Mouse (Mus musculus) embryonic facial prominence, embryonic 13.5 days (tissue): ENCODE measurements around the gene Snapc3. TPM values are rescaled to one million over a fixed set of nuclear protein-coding genes. Genes with fewer than 3 reads are reported as not detected.

Source experiments
- ATAC-seq: fragments of 200-750 bp; cut with Nextera tagmentation; 2 replicates; pipeline ENCODE4 v1.8.0; 2017; ENCODE audit warnings: low read depth; ENCODE audit not compliant: insufficient number of reproducible peaks, insufficient read depth, low FRiP score, low TSS enrichment
- H3K27ac ChIP-seq: fragments of 300-500 bp; sonication (generic); 2 replicates; pipeline ENCODE4 v1.5.1; 2015; ENCODE audit warnings: moderate library complexity, mild to moderate bottlenecking, inconsistent platforms
- H3K27me3 ChIP-seq: fragments of 300-500 bp; sonication (generic); 2 replicates; pipeline ENCODE4 v1.6.1; 2015; ENCODE audit warnings: mild to moderate bottlenecking, inconsistent platforms
- H3K36me3 ChIP-seq: fragments of 300-500 bp; sonication (generic); 2 replicates; pipeline ENCODE4 v1.6.1; 2015; ENCODE audit warnings: mild to moderate bottlenecking, inconsistent platforms
- H3K4me1 ChIP-seq: fragments of 300-500 bp; sonication (generic); 2 replicates; pipeline ENCODE4 v1.6.1; 2015; ENCODE audit warnings: inconsistent platforms
- H3K4me2 ChIP-seq: fragments of 300-500 bp; sonication (generic); 2 replicates; pipeline ENCODE4 v1.6.1; 2015; ENCODE audit warnings: moderate library complexity, mild to moderate bottlenecking, inconsistent platforms
- H3K4me3 ChIP-seq: fragments of 300-500 bp; sonication (generic); 2 replicates; pipeline ENCODE4 v1.5.1; 2015; ENCODE audit warnings: mild to moderate bottlenecking, inconsistent platforms
- H3K9ac ChIP-seq: fragments of 300-500 bp; sonication (generic); 2 replicates; pipeline ENCODE4 v1.6.1; 2015; ENCODE audit warnings: mild to moderate bottlenecking, inconsistent platforms
- H3K9me3 ChIP-seq: fragments of 300-500 bp; sonication (generic); 2 replicates; pipeline ENCODE4 v1.6.1; 2016; ENCODE audit warnings: inconsistent platforms
- WGBS: fragments of 180-500 bp; shearing (Covaris S2); methylation state at CpG from one replicate; pipeline ENCODE4 v1.1.7; 2015; ENCODE audit warnings: mixed read lengths; 5-methylcytosine and 5-hydroxymethylcytosine counted together
- polyA plus RNA-seq: library from polyadenylated mRNA; unstranded; fragments of >200 nt; fragmentation: Nextera tagmentation; extraction: Ambion mirVana; gene quantifications from 2 replicates; pipeline ENCODE4 v1.2.1, GENCODE M21; 2015

Snapc3 gene
- polyA plus RNA-seq = 48.5 and 53.7 TPM in 2 replicates

DNA sequence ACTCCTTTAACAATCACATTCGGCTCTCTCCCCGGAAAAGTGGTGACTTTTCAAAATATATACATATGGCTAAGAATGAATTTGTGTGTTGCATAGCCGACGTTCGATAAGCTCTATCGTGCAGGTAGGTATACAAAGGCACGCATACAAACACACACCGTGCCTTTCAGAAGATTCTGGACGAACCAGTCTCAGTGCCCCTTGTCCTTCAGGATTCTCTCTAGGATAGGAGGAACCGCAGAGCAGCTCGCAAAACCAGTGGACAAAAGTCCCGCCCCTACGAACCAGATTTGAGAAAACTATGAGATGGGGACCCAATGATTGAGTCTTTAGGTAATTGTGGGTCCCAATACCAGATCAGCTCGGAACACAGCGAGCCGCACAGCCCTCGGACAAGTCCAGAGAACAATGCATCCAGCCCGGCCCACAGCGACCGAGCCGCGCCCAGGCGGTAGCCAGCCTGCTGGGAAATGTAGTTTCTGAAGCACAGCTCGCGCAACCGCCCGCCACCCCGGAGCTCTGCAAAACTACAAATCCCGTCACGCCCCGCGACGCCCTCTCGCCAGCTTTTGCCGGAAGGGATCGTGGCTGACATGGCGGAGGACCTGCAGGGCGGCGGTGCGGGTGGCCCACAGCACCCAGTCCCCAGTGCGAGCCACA lies at the start of gene Snapc3:
Snapc3 (plus strand) TSS at position 565 of the 660 bp plus-strand sequence.
- Histone ChIP-seq H3K27me3 (no peaks in the 10 kb centered on the region), H3K27ac (peak within 1 kb of the TSS; percentile 86), H3K9ac (peak within 1 kb of the TSS; percentile 93), H3K4me2 (peak within 1 kb of the TSS; percentile 70), H3K4me1 (peaks cover 16% of the 10 kb centered on the region), H3K9me3 (no peaks in the 10 kb centered on the region), H3K36me3 (0 out of 2 replicates have a peak, but pooled peaks cover 3% of the 10 kb centered on the region), H3K4me3 (peak within 1 kb of the TSS; percentile 96)
- peak; percentile 99 for ATAC-seq
- WGBS = under 1% methylated on average over 41 of the region's 41 CpGs

DNA sequence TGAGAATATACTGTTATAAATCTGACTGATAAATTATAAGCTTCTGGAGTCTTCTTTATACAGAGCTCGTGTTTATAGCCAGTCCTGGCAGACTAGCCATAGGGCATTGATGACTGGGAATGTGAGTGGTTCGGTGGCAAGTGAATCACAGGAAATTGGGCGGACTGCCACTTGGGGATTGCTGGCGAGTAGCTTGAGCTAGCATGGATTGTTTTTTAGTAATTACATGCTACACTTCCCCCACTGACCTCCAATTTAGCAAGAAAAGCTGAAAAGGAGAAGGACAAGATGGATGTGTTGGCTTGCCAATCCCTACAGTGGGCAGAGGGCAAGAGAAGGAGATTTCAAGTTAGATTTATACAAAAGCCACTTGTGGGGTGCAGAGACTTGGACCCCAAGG lies 44.1 kb upstream of the Snapc3 start:
- no peak for ATAC-seq
- Histone ChIP-seq H3K27me3 (no peaks in the 10 kb centered on the region), H3K9me3 (no peaks in the 10 kb centered on the region), H3K36me3 (no peaks in the 10 kb centered on the region), H3K9ac (no peak overlapping the region), H3K4me2 (no peak overlapping the region), H3K4me1 (no peaks in the 10 kb centered on the region), H3K4me3 (no peak overlapping the region), H3K27ac (no peak overlapping the region)
- WGBS = 53% methylated on average over 4 of the region's 4 CpGs

DNA sequence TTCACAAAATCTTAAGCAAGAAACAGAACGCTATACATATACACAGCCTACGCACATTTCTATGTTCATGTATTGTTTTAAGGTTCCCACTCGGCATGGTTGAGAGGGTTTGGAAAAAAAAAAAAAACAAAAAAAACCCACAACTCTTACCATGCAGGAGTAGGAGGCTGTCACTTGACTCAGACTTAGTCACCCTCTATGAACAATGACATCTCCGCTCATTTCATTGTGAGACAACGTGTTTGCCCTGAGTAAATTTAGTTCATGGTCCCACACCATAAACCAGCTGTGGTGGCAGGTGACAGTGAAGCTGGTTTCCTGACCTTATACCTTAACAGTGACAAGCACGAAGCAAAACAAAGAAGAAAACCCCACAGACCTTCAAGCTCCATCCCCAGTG lies 41.9 kb upstream of the Snapc3 start:
- no peaks in the 10 kb centered on the region for H3K9me3 ChIP-seq
- no peak overlapping the region for H3K27ac ChIP-seq
- no peak for ATAC-seq
- H3K4me1 ChIP-seq = 0 out of 2 replicates have a peak, but pooled peaks cover 4% of the 10 kb centered on the region
- H3K9ac ChIP-seq = no peak overlapping the region
- H3K4me2 ChIP-seq = no peak overlapping the region
- no peaks in the 10 kb centered on the region for H3K27me3 ChIP-seq
- no peak overlapping the region for H3K4me3 ChIP-seq
- H3K36me3 ChIP-seq = no peaks in the 10 kb centered on the region
- 85% methylated on average over 6 of the region's 6 CpGs for WGBS

- H3K9me3 ChIP-seq = no peaks in the 10 kb centered on the region
- H3K36me3 ChIP-seq = no peaks in the 10 kb centered on the region
- H3K4me3 ChIP-seq = no peak overlapping the region
- no peak overlapping the region for H3K4me2 ChIP-seq
- no peak for ATAC-seq
- H3K27ac ChIP-seq = no peak overlapping the region
- 74% methylated on average over 7 of the region's 7 CpGs for WGBS
- H3K27me3 ChIP-seq = no peaks in the 10 kb centered on the region
- no peak overlapping the region for H3K9ac ChIP-seq
- H3K4me1 ChIP-seq = 0 out of 2 replicates have a peak, but pooled peaks cover 4% of the 10 kb centered on the region
These were observed 41.0 kb upstream of the Snapc3 start for GRCm38 (mm10) chr4:83376461-83377015.

DNA sequence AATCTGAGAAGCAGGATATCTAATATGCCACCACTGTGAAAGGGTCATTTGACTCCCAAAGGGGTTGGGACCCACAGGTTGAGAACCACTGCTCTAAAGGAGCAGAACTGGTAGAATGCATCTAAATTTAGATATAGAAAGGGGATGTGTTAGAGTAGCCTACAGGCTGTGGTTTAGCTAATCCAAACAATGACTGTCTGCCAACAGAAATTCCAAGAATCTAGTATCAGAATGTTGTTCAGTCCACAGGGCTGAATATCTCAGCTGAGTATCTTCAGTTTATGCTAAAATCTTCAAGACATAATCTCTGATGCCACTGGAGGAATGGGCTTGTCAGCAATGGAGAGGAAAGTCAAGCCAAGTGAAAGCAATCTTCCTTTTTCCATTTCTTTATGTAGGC lies 38.5 kb upstream of the Snapc3 start:
- Histone ChIP-seq H3K27me3 (no peaks in the 10 kb centered on the region), H3K4me1 (0 out of 2 replicates have a peak, but pooled peaks cover 4% of the 10 kb centered on the region)
- ATAC-seq = no peak

GRCm38 (mm10) chr4:83379746-83380145 lies 37.8 kb upstream of the Snapc3 start:
- Histone ChIP-seq H3K27ac (no peak overlapping the region), H3K36me3 (no peaks in the 10 kb centered on the region), H3K4me1 (0 out of 2 replicates have a peak, but pooled peaks cover 4% of the 10 kb centered on the region), H3K9ac (no peak overlapping the region), H3K4me2 (no peak overlapping the region), H3K27me3 (no peaks in the 10 kb centered on the region), H3K9me3 (no peaks in the 10 kb centered on the region), H3K4me3 (no peak overlapping the region)
- no peak for ATAC-seq
- WGBS = 90% methylated on average over 6 of the region's 6 CpGs

More for the DNA sequence above, 38.5 kb upstream of the Snapc3 start:
- Histone ChIP-seq H3K4me2 (no peak overlapping the region), H3K9me3 (no peaks in the 10 kb centered on the region), H3K27ac (no peak overlapping the region), H3K4me3 (no peak overlapping the region), H3K9ac (no peak overlapping the region), H3K36me3 (no peaks in the 10 kb centered on the region)

GRCm38 (mm10) chr4:83380266-83380665 lies 37.3 kb upstream of the Snapc3 start:
- Histone ChIP-seq H3K9me3 (no peaks in the 10 kb centered on the region), H3K4me3 (no peak overlapping the region), H3K27me3 (no peaks in the 10 kb centered on the region), H3K4me1 (0 out of 2 replicates have a peak, but pooled peaks cover 4% of the 10 kb centered on the region), H3K9ac (no peak overlapping the region), H3K36me3 (no peaks in the 10 kb centered on the region), H3K4me2 (no peak overlapping the region), H3K27ac (no peak overlapping the region)
- no peak for ATAC-seq
- WGBS = 74% methylated on average over 4 of the region's 4 CpGs

DNA sequence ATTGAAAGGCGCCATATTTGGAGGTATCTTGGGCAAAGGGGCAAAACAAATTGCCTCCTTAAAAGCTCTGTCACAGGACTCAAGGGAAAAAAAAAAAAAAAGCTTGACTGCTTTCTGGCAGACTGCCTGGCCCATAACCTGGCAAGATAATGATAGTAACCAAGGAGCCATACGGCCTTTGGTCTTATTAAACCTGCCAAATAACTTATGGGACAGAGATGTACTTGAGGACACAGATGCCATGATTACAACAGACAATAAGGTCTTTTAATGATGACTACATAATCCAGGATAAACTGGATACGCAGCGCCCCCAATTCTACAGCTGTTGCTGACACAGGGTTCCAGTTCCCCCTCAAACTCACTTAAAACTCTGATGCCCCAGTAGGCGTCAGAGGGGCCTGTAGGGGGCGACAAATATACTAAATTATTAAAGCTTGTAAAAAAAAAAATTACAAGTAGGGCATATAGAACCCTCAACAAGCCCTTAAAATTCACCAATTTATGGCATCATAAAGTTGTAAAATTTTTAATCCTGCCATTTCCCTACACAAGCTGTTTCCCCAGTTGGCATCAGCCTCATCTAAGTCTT lies 33.5 kb upstream of the Snapc3 start:
- no peak overlapping the region for H3K4me3 ChIP-seq
- H3K27ac ChIP-seq = no peak overlapping the region
- H3K4me1 ChIP-seq = 0 out of 2 replicates have a peak, but pooled peaks cover 2% of the 10 kb centered on the region
- H3K27me3 ChIP-seq = no peaks in the 10 kb centered on the region
- H3K36me3 ChIP-seq = no peaks in the 10 kb centered on the region
- WGBS = 59% methylated on average over 6 of the region's 6 CpGs
- ATAC-seq = no peak
- no peak overlapping the region for H3K9ac ChIP-seq
- no peaks in the 10 kb centered on the region; the same call in 1 of the 2 replicates for H3K9me3 ChIP-seq
- no peak overlapping the region for H3K4me2 ChIP-seq

GRCm38 (mm10) chr4:83385091-83385490 lies 32.4 kb upstream of the Snapc3 start:
- Histone ChIP-seq H3K27ac (no peak overlapping the region), H3K9ac (no peak overlapping the region)
- no peak for ATAC-seq

DNA sequence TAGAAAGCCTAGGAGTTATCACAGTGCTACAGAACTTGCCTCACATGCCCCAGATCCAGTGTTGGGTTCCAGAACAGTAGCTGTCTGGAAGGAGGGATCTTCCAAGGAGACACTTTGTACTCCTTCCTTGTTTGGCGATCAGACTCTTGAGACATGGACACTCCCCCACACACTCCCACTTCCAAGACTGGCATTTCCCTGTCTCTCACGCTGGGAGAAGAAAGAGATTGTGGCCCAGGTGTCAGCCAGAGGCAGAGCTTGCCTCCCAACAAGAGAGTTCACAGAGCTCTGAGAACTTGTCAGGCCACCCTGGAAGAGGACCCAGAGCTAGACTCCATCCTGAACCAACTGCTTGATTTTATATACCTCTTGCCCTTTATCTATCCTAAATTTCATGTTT lies 27.0 kb upstream of the Snapc3 start:
- Histone ChIP-seq H3K36me3 (no peaks in the 10 kb centered on the region), H3K4me1 (no peaks in the 10 kb centered on the region), H3K9ac (no peak overlapping the region), H3K4me2 (no peak overlapping the region), H3K27me3 (no peaks in the 10 kb centered on the region), H3K27ac (no peak overlapping the region), H3K9me3 (no peaks in the 10 kb centered on the region; the same call in 1 of the 2 replicates), H3K4me3 (no peak overlapping the region)
- 53% methylated on average over 2 of the region's 2 CpGs for WGBS
- ATAC-seq = no peak

More at GRCm38 (mm10) chr4:83385091-83385490, 32.4 kb upstream of the Snapc3 start:
- Histone ChIP-seq H3K4me3 (no peak overlapping the region), H3K9me3 (no peaks in the 10 kb centered on the region; the same call in 1 of the 2 replicates), H3K27me3 (no peaks in the 10 kb centered on the region), H3K36me3 (no peaks in the 10 kb centered on the region), H3K4me2 (no peak overlapping the region), H3K4me1 (no peaks in the 10 kb centered on the region)

DNA sequence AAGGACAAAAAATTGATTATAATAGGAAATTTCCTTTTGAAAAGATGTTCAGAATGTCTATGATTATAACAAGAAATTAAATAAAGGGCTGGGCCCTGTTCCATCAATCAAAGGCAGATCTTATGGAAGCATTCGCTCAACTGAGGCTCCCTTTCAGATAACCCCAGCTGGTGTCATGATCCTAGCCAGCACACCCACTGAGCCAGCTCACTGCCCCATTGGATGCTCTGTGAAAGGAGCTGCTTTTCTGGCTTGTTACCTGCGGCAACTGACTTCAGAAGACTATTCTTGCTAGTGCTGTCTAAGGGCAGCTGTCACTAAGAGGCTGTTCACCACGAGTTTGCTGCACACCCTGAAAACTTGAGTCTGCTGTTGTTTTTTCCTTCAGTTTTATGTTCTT lies 25.6 kb upstream of the Snapc3 start:
- peaks cover 6% of the 10 kb centered on the region; the same call in 1 of the 2 replicates for H3K4me1 ChIP-seq
- H3K4me3 ChIP-seq = no peak overlapping the region
- H3K36me3 ChIP-seq = no peaks in the 10 kb centered on the region
- H3K27ac ChIP-seq = no peak overlapping the region
- H3K9ac ChIP-seq = no peak overlapping the region
- no peaks in the 10 kb centered on the region; the same call in 1 of the 2 replicates for H3K9me3 ChIP-seq
- no peak overlapping the region for H3K4me2 ChIP-seq
- no peaks in the 10 kb centered on the region for H3K27me3 ChIP-seq
- 31% methylated on average over 3 of the region's 3 CpGs for WGBS
- no peak for ATAC-seq

- Histone ChIP-seq H3K27me3 (no peaks in the 10 kb centered on the region), H3K36me3 (no peaks in the 10 kb centered on the region), H3K9ac (no peak overlapping the region), H3K4me3 (no peak overlapping the region), H3K4me1 (peaks cover 9% of the 10 kb centered on the region; the same call in 1 of the 2 replicates), H3K27ac (no peak overlapping the region), H3K4me2 (no peak overlapping the region), H3K9me3 (no peaks in the 10 kb centered on the region)
- no peak for ATAC-seq
- WGBS = 81% methylated on average over 1 of the region's 1 CpGs
These were observed 23.8 kb upstream of the Snapc3 start for GRCm38 (mm10) chr4:83393733-83394132.
